Mouse (Mus musculus): ENCODE results near the gene Kdm4a.

Gene Kdm4a

GRCm38 (mm10) chr4:118179467-118180300 is at the start of gene Kdm4a:
Gene Kdm4a (minus strand): TSS chr4:118180043.
- peak; percentile 92 for DNase-seq

- no peak for DNase-seq
Observed at GRCm38 (mm10) chr4:118229035-118229770, 49.4 kb upstream of the Kdm4a start.

- no peak for DNase-seq
Observed at GRCm38 (mm10) chr4:118227398-118227797, 47.6 kb upstream of the Kdm4a start.

- DNase-seq: no peak
Observed at GRCm38 (mm10) chr4:118221261-118221660, 41.4 kb upstream of the Kdm4a start.

GRCm38 (mm10) chr4:118220756-118221155 is 40.9 kb upstream of the Kdm4a start:
- no peak for DNase-seq

GRCm38 (mm10) chr4:118219487-118219886 is 39.6 kb upstream of the Kdm4a start:
- no peak for DNase-seq

GRCm38 (mm10) chr4:118218521-118218920 is 38.7 kb upstream of the Kdm4a start:
- DNase-seq: no peak

- peak; percentile 40 for DNase-seq
Observed at GRCm38 (mm10) chr4:118216726-118217595, 37.1 kb upstream of the Kdm4a start.

GRCm38 (mm10) chr4:118214891-118215290 is 35.0 kb upstream of the Kdm4a start:
- no peak for DNase-seq

- DNase-seq: no peak
Observed at GRCm38 (mm10) chr4:118206918-118207640, 27.2 kb upstream of the Kdm4a start.

- no peak for DNase-seq
Observed at GRCm38 (mm10) chr4:118205906-118206305, 26.1 kb upstream of the Kdm4a start.

GRCm38 (mm10) chr4:118199093-118199492 is 19.2 kb upstream of the Kdm4a start:
- no peak for DNase-seq

GRCm38 (mm10) chr4:118198606-118199005 is 18.8 kb upstream of the Kdm4a start:
- DNase-seq: no peak

- no peak for DNase-seq
Observed at GRCm38 (mm10) chr4:118196185-118196584, 16.3 kb upstream of the Kdm4a start.

- DNase-seq: peak; percentile 39
Observed at GRCm38 (mm10) chr4:118180301-118181080, 648 bp upstream of the Kdm4a start.

- no peak for DNase-seq
Observed at GRCm38 (mm10) chr4:118178952-118179466, 834 bp downstream of the Kdm4a start.

GRCm38 (mm10) chr4:118172461-118172860 is 7.4 kb downstream of the Kdm4a start:
- DNase-seq: no peak

GRCm38 (mm10) chr4:118171006-118171405 is 8.8 kb downstream of the Kdm4a start:
- no peak for DNase-seq

- DNase-seq: no peak
Observed at GRCm38 (mm10) chr4:118162123-118162522, 17.7 kb downstream of the Kdm4a start.

GRCm38 (mm10) chr4:118157666-118158065 is 22.2 kb downstream of the Kdm4a start:
- no peak for DNase-seq

GRCm38 (mm10) chr4:118156559-118156958 is 23.3 kb downstream of the Kdm4a start:
- DNase-seq: no peak

Data from cerebellum, adult 8-10 months (tissue).